Mouse (Mus musculus) embryonic fibroblast, embryonic 13.5 days (primary cell): ENCODE results near the gene Tex261.

ENCODE experiments used
- CTCF ChIP-seq: IDR thresholded peaks from 2 replicates; pipeline ENCODE4 v1.5.1; 2011; ENCODE audit warnings: mild to moderate bottlenecking, control low read depth, low read length, moderate library complexity, borderline replicate concordance; ENCODE audit not compliant: insufficient read depth
- POLR2A ChIP-seq: IDR thresholded peaks from 2 replicates; pipeline ENCODE4 v1.6.1; 2011; ENCODE audit warnings: low read depth, mild to moderate bottlenecking, control low read depth, low read length, moderate library complexity

GRCm38 (mm10) chr6:83766982-83767381 lies 8.6 kb downstream of the Tex261 start:
- no peak for TF ChIP-seq CTCF
- no peak for TF ChIP-seq POLR2A
